Mouse (Mus musculus) lung, postnatal 0 days (tissue): ENCODE results near the gene Sgo1.

Experiments used
- CTCF ChIP-seq: IDR thresholded peaks from 2 replicates; pipeline ENCODE4 v1.5.1; 2016; ENCODE audit warnings: antibody characterized with exemption, mild to moderate bottlenecking
- EP300 ChIP-seq: IDR thresholded peaks from 2 replicates; pipeline ENCODE4 v1.6.1; 2016; ENCODE audit warnings: antibody characterized with exemption, mild to moderate bottlenecking, control low read depth

DNA sequence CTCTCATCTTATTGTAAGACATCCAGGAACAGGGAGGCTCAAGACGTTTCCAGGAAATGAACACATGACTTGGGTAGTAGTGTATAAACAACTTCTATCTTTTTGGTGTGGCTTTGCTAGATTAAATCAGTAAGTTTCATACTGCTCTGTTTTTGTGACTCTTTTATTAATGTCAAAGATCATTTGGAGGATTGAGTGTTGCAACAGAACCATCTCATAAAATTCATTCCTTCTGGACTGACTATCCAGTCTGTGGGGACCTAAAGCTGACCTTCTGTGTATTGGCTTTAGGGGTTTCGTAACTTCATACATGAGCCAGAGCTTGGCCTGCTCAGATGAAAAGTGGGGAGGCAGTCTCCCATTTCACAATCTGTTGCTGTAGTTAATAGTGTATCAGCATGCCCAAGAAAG is 38.9 kb downstream of the Sgo1 start:
- TF ChIP-seq CTCF, result no peak
- no peak; the same call in 1 of the 2 replicates for TF ChIP-seq EP300
